Mouse (Mus musculus) MEL (cell line): ENCODE data around the gene Gm17268.

Source experiments
- CHD2 ChIP-seq: IDR thresholded peaks from 2 replicates; pipeline ENCODE4 v1.6.1; 2011; ENCODE audit warnings: low read length, improper control_type of control experiment
- CTCF ChIP-seq, 3 experiments: IDR thresholded peaks in 2 of 3; conservative IDR thresholded peaks in 1 of 3; 2 replicates each; pipeline ENCODE4 v1.5.1; 2011 to 2012; ENCODE audit warnings: low read length in 3 of 3, low read depth in 2 of 3, mild to moderate bottlenecking in 2 of 3, improper control_type of control experiment in 1 of 3, inconsistent platforms in 1 of 3, mixed read lengths in 1 of 3, moderate library complexity in 1 of 3; ENCODE audit not compliant: control insufficient read depth in 1 of 3, insufficient read depth in 1 of 3, poor library complexity in 1 of 3, severe bottlenecking in 1 of 3
- EP300 ChIP-seq, 2 experiments: IDR thresholded peaks; 2 replicates each; pipeline ENCODE4 v1.6.1; 2011; ENCODE audit warnings: improper control_type of control experiment in 2 of 2, low read length in 2 of 2, low read depth in 1 of 2, mild to moderate bottlenecking in 1 of 2
- GABPA ChIP-seq: IDR thresholded peaks from 2 replicates; pipeline ENCODE4 v1.6.1; 2012; ENCODE audit warnings: low read depth, mild to moderate bottlenecking, inconsistent platforms, low read length, improper control_type of control experiment, moderate library complexity
- GATA1 ChIP-seq: IDR thresholded peaks from 2 replicates; pipeline ENCODE4 v1.6.1; 2011; ENCODE audit warnings: low read depth, low read length, improper control_type of control experiment
- POLR2A ChIP-seq, 2 experiments: IDR thresholded peaks; 2 replicates each; pipeline ENCODE4 v1.6.1; 2011 to 2012; ENCODE audit warnings: low read length in 2 of 2, mild to moderate bottlenecking in 2 of 2, control low read depth in 1 of 2, improper control_type of control experiment in 1 of 2, low read depth in 1 of 2, moderate library complexity in 1 of 2; ENCODE audit not compliant: control insufficient read depth in 1 of 2, insufficient read depth in 1 of 2, poor library complexity in 1 of 2
- POLR2AphosphoS5 ChIP-seq: IDR thresholded peaks from 2 replicates; pipeline ENCODE4 v1.6.1; 2012; ENCODE audit warnings: low read depth, borderline replicate concordance, mild to moderate bottlenecking, inconsistent platforms, low read length, moderate library complexity, mixed read lengths
- TCF12 ChIP-seq: IDR thresholded peaks from 2 replicates; pipeline ENCODE4 v1.6.1; 2014; ENCODE audit warnings: low read depth, mild to moderate bottlenecking, inconsistent platforms, low read length, improper control_type of control experiment, moderate library complexity
- ZNF384 ChIP-seq: IDR thresholded peaks from 2 replicates; pipeline ENCODE4 v1.6.1; 2012; ENCODE audit warnings: low read depth, mild to moderate bottlenecking, inconsistent platforms, low read length, improper control_type of control experiment

- no peak for TF ChIP-seq CHD2
- no peak for TF ChIP-seq POLR2A (IDR thresholded peaks at IDR 0.05; ENCODE audit: control insufficient read depth in 1 of 2, insufficient read depth in 1 of 2, low read depth in 1 of 2, low read length in 2 of 2, poor library complexity in 1 of 2)
- TF ChIP-seq ZNF384, result no peak
- TF ChIP-seq CTCF (IDR thresholded peaks at IDR 0.05 in 2 of 3, conservative IDR thresholded peaks at IDR 0.05 in 1 of 3; ENCODE audit: control insufficient read depth in 1 of 3, insufficient read depth in 1 of 3, low read depth in 2 of 3, low read length in 3 of 3, poor library complexity in 1 of 3, severe bottlenecking in 1 of 3), result no peak
- no peak for TF ChIP-seq TCF12
- no peak for TF ChIP-seq POLR2AphosphoS5
- no peak for TF ChIP-seq GATA1
- no peak for TF ChIP-seq EP300 (IDR thresholded peaks at IDR 0.05; ENCODE audit: low read depth in 1 of 2, low read length in 2 of 2)
- no peak for TF ChIP-seq GABPA
These were observed 31.5 kb downstream of the Gm17268 start for GRCm38 (mm10) chr11:82006796-82007423.
